Mouse (Mus musculus): ENCODE data around the gene Capza1. TPM values are rescaled to one million over a fixed set of nuclear protein-coding genes. Genes with fewer than 3 reads are reported as not detected.

The Capza1 gene
- polyA plus RNA-seq, 1 experiment from 2014 or later: 200 TPM

DNA sequence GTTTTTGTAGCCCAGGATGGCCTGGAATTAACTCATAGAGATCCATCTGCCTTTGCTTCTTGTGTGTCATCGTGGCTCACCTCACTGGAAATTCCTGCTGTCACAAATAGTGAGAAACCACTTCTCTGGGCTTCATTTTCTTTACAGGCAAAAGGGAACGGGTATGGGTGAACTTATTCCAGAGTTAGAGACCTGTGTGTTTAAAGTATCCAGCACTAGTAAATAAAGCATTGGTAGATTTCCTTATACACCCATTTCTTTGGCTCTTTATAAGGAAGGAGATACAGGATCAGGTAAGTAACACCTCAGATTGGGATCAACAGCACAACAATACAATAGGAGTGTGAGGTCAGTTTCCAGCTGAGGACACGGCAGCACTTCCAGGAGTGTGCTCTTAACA is 76.2 kb downstream of the Capza1 start, which contains the start of gene Rhoc:
TSS of gene Rhoc (plus strand) at position 301 of the 400 bp plus-strand sequence.
- H3K4me1 ChIP-seq (ENCODE audit: control insufficient read depth, insufficient read depth, low read length): peaks cover 37% of the 10 kb centered on the region
- peak within 1 kb of the TSS; percentile 76 for H3K4me3 ChIP-seq (ENCODE audit: low read length)
- peaks cover 6% of the 10 kb centered on the region; the same call in 1 of the 2 replicates for H3K27me3 ChIP-seq (replicated peaks; ENCODE audit: control insufficient read depth, insufficient read depth, low read length)
- H3K36me3 ChIP-seq (ENCODE audit: control insufficient read depth, insufficient read depth, low read length): peaks cover 5% of the 10 kb centered on the region; the same call in 1 of the 2 replicates
- H3K27ac ChIP-seq (ENCODE audit: low read length): peak within 1 kb of the TSS; percentile 92
- ATAC-seq: no peak
- peak within 1 kb of the TSS; percentile 81 for H3K9ac ChIP-seq (ENCODE audit: low read depth, low read length)
- H3K4me2 ChIP-seq (ENCODE audit: low read depth, low read length): peak within 1 kb of the TSS; percentile 80
- no peaks in the 10 kb centered on the region for H3K9me3 ChIP-seq (ENCODE audit: control insufficient read depth, low read length)
- 26% methylated on average over 3 of the region's 3 CpGs for WGBS

GRCm38 (mm10) chr3:104785284-104785683 is 79.0 kb downstream of the Capza1 start:
- Histone ChIP-seq H3K4me1 (ENCODE audit: control insufficient read depth, insufficient read depth, low read length) (peaks cover 32% of the 10 kb centered on the region), H3K9me3 (ENCODE audit: control insufficient read depth, low read length) (no peaks in the 10 kb centered on the region), H3K4me3 (ENCODE audit: low read length) (no peak overlapping the region), H3K27me3 (replicated peaks; ENCODE audit: control insufficient read depth, insufficient read depth, low read length) (peaks cover 17% of the 10 kb centered on the region), H3K9ac (ENCODE audit: low read depth, low read length) (no peak overlapping the region), H3K27ac (ENCODE audit: low read length) (no peak overlapping the region), H3K36me3 (ENCODE audit: control insufficient read depth, insufficient read depth, low read length) (no peaks in the 10 kb centered on the region), H3K4me2 (ENCODE audit: low read depth, low read length) (no peak overlapping the region)
- no peak for ATAC-seq
- 92% methylated on average over 6 of the region's 6 CpGs for WGBS

DNA sequence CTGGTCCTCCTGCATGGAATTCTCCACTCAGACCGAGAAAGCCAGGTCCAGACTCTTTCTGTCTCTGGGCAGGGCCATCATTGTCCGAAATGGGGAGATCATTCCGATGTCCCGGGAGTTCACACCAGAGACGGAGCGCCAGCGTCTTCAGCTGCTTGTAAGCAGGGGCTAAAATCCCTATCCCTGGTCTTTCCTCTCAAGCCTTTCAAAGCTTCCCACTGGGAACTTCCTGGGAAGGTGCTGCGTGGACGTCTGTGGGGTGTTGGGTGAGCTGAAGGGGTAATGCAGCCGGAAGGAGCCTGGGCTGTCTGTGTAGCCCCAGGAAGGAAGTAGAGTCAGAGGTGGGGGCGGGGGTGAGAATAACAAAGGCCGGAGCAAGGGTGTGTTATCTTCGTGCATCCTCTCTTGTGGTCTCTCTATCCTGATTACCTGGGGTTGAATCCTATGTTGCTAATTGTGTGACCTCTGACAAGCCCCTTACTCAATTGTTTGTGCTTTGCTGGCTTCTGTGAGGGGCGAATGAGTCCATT is 80.3 kb downstream of the Capza1 start:
- 51% methylated on average over 14 of the region's 14 CpGs for WGBS
- no peak overlapping the region for H3K27ac ChIP-seq (ENCODE audit: low read length)
- H3K36me3 ChIP-seq (ENCODE audit: control insufficient read depth, insufficient read depth, low read length): no peaks in the 10 kb centered on the region
- no peak overlapping the region for H3K4me2 ChIP-seq (ENCODE audit: low read depth, low read length)
- no peak overlapping the region for H3K4me3 ChIP-seq (ENCODE audit: low read length)
- no peaks in the 10 kb centered on the region for H3K9me3 ChIP-seq (ENCODE audit: control insufficient read depth, low read length)
- H3K27me3 ChIP-seq (replicated peaks; ENCODE audit: control insufficient read depth, insufficient read depth, low read length): peaks cover 24% of the 10 kb centered on the region
- ATAC-seq: no peak
- peaks cover 32% of the 10 kb centered on the region for H3K4me1 ChIP-seq (ENCODE audit: control insufficient read depth, insufficient read depth, low read length)
- no peak overlapping the region for H3K9ac ChIP-seq (ENCODE audit: low read depth, low read length)

DNA sequence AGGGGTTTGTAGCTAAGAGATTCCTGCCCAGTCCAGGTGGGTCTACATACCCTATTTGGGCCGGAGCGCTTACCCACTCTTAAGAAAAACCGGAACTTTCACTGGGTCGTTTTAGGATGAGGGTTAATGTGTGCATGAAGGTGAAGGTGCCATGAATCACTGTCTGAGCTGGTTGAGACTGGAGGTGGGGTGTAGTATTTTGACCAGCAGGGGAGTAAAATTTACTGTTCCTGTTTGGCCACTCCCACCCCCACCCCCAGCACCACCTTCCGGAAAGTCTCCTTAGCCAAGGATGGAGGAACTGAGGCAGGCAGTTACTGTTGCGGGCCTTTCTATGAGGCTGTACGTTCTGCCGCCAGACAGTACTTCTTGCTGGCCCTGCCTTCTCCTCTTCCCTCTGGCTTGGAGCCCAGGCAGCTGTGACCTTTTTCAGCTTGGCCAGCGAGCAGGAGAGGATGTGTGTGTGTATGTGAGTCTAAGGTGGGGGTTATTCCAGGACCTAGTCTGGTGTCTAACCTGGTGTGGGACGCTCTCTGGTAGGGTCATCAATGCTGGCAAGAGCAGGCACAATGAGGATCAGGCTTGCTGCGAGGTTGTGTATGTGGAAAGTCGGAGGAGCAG is 82.1 kb downstream of the Capza1 start:
- no peak overlapping the region; the same call in 1 of the 2 replicates for H3K9ac ChIP-seq (ENCODE audit: low read depth, low read length)
- H3K4me3 ChIP-seq (ENCODE audit: low read length): peak overlapping the region; percentile 57
- peaks cover 40% of the 10 kb centered on the region for H3K27me3 ChIP-seq (replicated peaks; ENCODE audit: control insufficient read depth, insufficient read depth, low read length)
- ATAC-seq: no peak
- H3K27ac ChIP-seq (ENCODE audit: low read length): no peak overlapping the region
- peak overlapping the region; percentile 98 for H3K4me2 ChIP-seq (ENCODE audit: low read depth, low read length)
- H3K4me1 ChIP-seq (ENCODE audit: control insufficient read depth, insufficient read depth, low read length): peaks cover 28% of the 10 kb centered on the region
- 30% methylated on average over 12 of the region's 12 CpGs for WGBS
- no peaks in the 10 kb centered on the region for H3K9me3 ChIP-seq (ENCODE audit: control insufficient read depth, low read length)
- H3K36me3 ChIP-seq (ENCODE audit: control insufficient read depth, insufficient read depth, low read length): no peaks in the 10 kb centered on the region

GRCm38 (mm10) chr3:104781471-104781903 is 82.8 kb downstream of the Capza1 start, which contains the start of gene Fam19a3:
TSS of gene Fam19a3 (minus strand) at chr3:104781840.
- peak within 1 kb of the TSS; percentile 98 for H3K4me2 ChIP-seq (ENCODE audit: low read depth, low read length)
- no peak within 1 kb of the TSS for H3K27ac ChIP-seq (ENCODE audit: low read length)
- ATAC-seq: peak; percentile 16
- peaks cover 47% of the 10 kb centered on the region for H3K27me3 ChIP-seq (replicated peaks; ENCODE audit: control insufficient read depth, insufficient read depth, low read length)
- H3K36me3 ChIP-seq (ENCODE audit: control insufficient read depth, insufficient read depth, low read length): no peaks in the 10 kb centered on the region
- H3K9ac ChIP-seq (ENCODE audit: low read depth, low read length): peak within 1 kb of the TSS; percentile 66
- 2% methylated on average over 26 of the region's 26 CpGs for WGBS
- H3K4me3 ChIP-seq (ENCODE audit: low read length): peak within 1 kb of the TSS; percentile 57
- H3K9me3 ChIP-seq (ENCODE audit: control insufficient read depth, low read length): no peaks in the 10 kb centered on the region
- peaks cover 31% of the 10 kb centered on the region for H3K4me1 ChIP-seq (ENCODE audit: control insufficient read depth, insufficient read depth, low read length)

GRCm38 (mm10) chr3:104780561-104781420 is 83.5 kb downstream of the Capza1 start, which contains the start of gene Ppm1j:
TSS of gene Ppm1j (plus strand) at chr3:104781056.
- Histone ChIP-seq H3K4me3 (ENCODE audit: low read length) (peak within 1 kb of the TSS; percentile 57), H3K9ac (ENCODE audit: low read depth, low read length) (peak within 1 kb of the TSS; percentile 66), H3K9me3 (ENCODE audit: control insufficient read depth, low read length) (no peaks in the 10 kb centered on the region), H3K27ac (ENCODE audit: low read length) (no peak within 1 kb of the TSS), H3K36me3 (ENCODE audit: control insufficient read depth, insufficient read depth, low read length) (no peaks in the 10 kb centered on the region), H3K27me3 (replicated peaks; ENCODE audit: control insufficient read depth, insufficient read depth, low read length) (peaks cover 54% of the 10 kb centered on the region), H3K4me1 (ENCODE audit: control insufficient read depth, insufficient read depth, low read length) (peaks cover 29% of the 10 kb centered on the region), H3K4me2 (ENCODE audit: low read depth, low read length) (peak within 1 kb of the TSS; percentile 98)
- under 1% methylated on average over 56 of the region's 56 CpGs for WGBS
- peak; percentile 80 for ATAC-seq

DNA sequence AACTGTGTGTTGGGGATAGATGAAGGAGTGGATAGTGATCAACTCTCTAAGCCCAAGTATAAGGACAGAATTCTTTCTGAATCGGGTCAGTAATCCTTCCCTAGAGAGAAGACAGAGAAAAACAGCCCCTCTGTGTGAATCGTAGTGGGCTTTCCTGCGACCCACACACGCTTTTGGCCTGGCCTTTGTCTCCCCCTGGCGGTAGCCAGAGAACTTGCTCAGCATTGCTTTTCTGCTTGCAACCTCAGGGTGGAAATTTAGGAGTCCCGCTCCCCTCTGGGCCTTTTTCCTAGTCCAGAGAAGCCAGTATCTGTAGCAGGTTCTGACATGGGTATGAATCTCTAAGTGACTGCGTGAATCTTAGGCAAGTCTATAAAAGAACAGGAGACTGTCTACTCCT is 84.4 kb downstream of the Capza1 start:
- Histone ChIP-seq H3K27me3 (replicated peaks; ENCODE audit: control insufficient read depth, insufficient read depth, low read length) (peaks cover 57% of the 10 kb centered on the region), H3K9ac (ENCODE audit: low read depth, low read length) (no peak overlapping the region), H3K4me1 (ENCODE audit: control insufficient read depth, insufficient read depth, low read length) (peaks cover 29% of the 10 kb centered on the region), H3K36me3 (ENCODE audit: control insufficient read depth, insufficient read depth, low read length) (no peaks in the 10 kb centered on the region), H3K9me3 (ENCODE audit: control insufficient read depth, low read length) (no peaks in the 10 kb centered on the region), H3K4me2 (ENCODE audit: low read depth, low read length) (no peak overlapping the region), H3K4me3 (ENCODE audit: low read length) (no peak overlapping the region), H3K27ac (ENCODE audit: low read length) (no peak overlapping the region)
- WGBS: 3% methylated on average over 7 of the region's 7 CpGs
- no peak for ATAC-seq

DNA sequence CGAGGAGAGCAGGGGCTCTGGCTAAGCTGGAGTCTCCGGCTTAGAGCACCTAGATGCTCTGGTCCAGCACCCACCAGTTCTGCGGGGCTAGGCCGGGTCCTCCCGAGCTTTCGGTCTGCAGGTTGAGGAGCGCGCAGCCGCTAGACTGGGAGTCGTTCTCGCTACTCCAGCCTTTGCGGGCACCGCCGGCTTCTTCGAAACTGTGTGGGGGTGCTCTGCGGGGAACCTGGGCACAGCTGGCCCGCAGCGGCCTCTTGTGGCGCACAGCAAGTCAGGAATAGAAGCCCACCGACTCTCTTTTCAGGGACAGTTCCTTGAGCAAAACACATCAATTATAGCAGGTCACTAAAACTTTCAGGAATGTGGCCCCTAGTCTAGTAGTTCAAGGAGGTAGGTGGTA is 87.0 kb downstream of the Capza1 start:
- Histone ChIP-seq H3K27me3 (replicated peaks; ENCODE audit: control insufficient read depth, insufficient read depth, low read length) (peaks cover 45% of the 10 kb centered on the region), H3K9me3 (ENCODE audit: control insufficient read depth, low read length) (no peaks in the 10 kb centered on the region), H3K36me3 (ENCODE audit: control insufficient read depth, insufficient read depth, low read length) (no peaks in the 10 kb centered on the region), H3K27ac (ENCODE audit: low read length) (no peak overlapping the region), H3K4me3 (ENCODE audit: low read length) (peak overlapping the region; percentile 41), H3K9ac (ENCODE audit: low read depth, low read length) (peak overlapping the region; percentile 44), H3K4me2 (ENCODE audit: low read depth, low read length) (peak overlapping the region; percentile 61), H3K4me1 (ENCODE audit: control insufficient read depth, insufficient read depth, low read length) (peaks cover 27% of the 10 kb centered on the region)
- WGBS: under 1% methylated on average over 20 of the region's 20 CpGs
- ATAC-seq: no peak

DNA sequence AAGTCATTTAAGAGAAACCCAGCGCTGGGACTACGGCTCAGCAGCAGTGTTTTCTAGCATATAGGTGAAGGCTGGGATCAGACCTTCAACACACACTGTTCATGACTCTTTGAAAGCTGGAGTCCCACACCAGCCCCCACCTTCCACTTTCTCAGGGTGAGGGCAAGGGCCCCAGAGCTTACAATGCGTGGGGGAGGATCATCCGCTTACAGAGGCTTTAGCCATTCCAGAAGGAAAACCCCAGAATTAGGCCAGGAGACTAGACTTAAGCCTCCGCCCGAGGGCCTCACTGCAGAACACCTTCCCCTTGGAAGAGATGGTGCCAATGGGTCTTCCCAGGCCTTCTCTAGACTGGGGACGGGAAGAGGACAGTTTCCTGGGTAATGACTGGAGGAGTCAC is 91.0 kb downstream of the Capza1 start:
- Histone ChIP-seq H3K9me3 (ENCODE audit: control insufficient read depth, low read length) (no peaks in the 10 kb centered on the region), H3K36me3 (ENCODE audit: control insufficient read depth, insufficient read depth, low read length) (no peaks in the 10 kb centered on the region), H3K4me1 (ENCODE audit: control insufficient read depth, insufficient read depth, low read length) (peaks cover 9% of the 10 kb centered on the region; the same call in 1 of the 2 replicates), H3K27me3 (replicated peaks; ENCODE audit: control insufficient read depth, insufficient read depth, low read length) (peaks cover 25% of the 10 kb centered on the region), H3K27ac (ENCODE audit: low read length) (no peak overlapping the region), H3K4me3 (ENCODE audit: low read length) (no peak overlapping the region), H3K9ac (ENCODE audit: low read depth, low read length) (no peak overlapping the region), H3K4me2 (ENCODE audit: low read depth, low read length) (no peak overlapping the region)
- no peak for ATAC-seq
- 85% methylated on average over 7 of the region's 7 CpGs for WGBS

Measured in intestine, embryonic 16.5 days (tissue).